Mouse (Mus musculus) CD4-positive, CD25-positive, alpha-beta regulatory T cell, adult 4 months (primary cell): ENCODE results near the gene Gm4491. TPM values are rescaled to one million over a fixed set of nuclear protein-coding genes. Genes with fewer than 3 reads are reported as not detected.
"Not testable (repeated sequence)": the region's sequence is repeated elsewhere in the genome, so short reads cannot be mapped to it uniquely, and the experiment has no call there.

ENCODE experiments used
- ATAC-seq: one replicate; pipeline ENCODE4 v1.8.0; 2017
- polyA plus RNA-seq, 2 experiments: library from polyadenylated mRNA; unstranded; fragments of 100-300 nt; shearing (Covaris generic); gene quantifications; one replicate each; pipeline ENCODE4 v1.2.1; 2017

Gm4491 gene
- polyA plus RNA-seq, 2 experiments from 2014 or later = 0.28 TPM; not detected in 1

DNA sequence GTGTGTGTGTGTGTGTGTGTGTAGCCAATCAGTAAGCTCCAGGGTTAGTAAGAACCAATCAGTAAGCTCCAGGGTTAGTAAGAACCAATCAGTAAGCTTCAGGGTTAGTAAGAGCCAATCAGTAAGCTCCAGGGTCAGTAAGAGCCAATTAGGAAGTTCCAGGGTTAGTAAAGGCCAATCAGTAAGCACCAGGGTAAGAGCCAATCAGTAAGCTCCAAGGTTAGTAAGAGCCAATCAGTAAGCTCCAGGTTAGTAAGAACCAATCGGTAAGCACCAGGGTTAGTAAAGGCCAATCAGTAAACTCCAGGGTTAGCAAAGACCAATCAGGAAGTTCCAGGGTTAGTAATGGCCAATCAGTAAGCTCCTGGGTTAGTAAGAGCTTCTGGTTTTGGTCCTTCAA, 32.8 kb downstream of the Gm4491 start:
- no peak for ATAC-seq

DNA sequence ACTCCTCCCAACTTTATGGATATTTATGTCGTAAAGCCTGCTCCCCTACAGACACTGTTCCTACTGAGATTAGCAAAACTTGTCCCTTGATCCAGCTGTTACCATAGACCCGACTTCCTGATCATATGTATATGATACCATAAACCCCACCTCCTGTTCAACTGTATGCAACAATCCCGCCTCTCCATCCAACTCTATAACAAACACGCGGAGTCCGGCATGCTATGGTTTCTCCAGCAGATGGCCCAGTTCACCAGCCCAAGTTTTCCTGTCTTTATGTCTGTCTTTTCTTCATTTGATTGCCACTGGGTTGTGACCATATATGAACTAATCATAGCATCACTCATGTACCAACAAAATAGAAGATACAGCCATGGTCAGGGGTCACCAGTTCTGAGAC, 40.1 kb downstream of the Gm4491 start:
- ATAC-seq = no peak

DNA sequence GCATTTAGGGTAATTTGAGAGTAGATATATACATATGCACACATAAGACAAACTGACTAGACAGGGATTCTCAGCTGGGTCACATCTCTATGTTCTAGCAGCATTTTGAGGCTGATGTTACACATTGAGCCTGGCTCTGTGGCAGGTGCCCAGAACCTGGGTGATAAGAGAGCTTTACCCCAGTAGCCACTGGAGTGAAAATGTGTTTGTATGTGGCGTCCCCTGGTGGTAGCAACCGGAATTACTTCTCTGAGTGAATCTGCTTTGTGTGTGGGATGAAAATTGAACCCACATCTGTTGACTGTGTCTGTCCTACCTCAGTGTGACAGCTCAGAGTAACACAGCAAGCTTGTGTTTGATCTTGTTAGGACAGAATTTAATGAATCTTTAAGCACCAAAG, 45.8 kb downstream of the Gm4491 start:
- ATAC-seq = not testable (repeated sequence)

DNA sequence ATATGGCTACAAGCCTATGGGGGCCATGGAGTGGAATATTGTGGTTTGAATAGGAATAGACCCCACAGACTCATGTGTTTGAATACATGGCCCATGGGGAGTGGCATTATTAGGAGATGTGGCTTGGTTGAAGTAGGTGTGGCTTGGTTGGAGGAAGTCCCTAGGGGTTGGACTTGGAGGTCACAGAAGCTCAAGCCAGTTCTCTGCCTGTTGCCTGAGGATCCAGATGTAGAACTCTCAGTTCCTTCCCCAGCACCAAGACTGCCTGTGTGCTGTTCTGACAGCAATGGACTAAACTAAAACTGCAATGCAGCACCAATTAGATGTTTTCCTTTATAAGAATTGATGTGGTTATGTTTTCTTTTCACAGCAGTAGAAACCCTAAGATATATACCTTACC, 49.6 kb downstream of the Gm4491 start:
- no peak for ATAC-seq

Other genes starting within 250 kb of the Gm4491 start
- 10 to 100 TPM; 63.5 to 69.4 TPM for gene Zmym2, start 229.2 kb downstream of the Gm4491 start, polyA plus RNA-seq
- not detected for gene Gja3, start 57.8 kb downstream of the Gm4491 start, polyA plus RNA-seq
- gene Gjb2, start 11.2 kb downstream of the Gm4491 start, polyA plus RNA-seq = 1 to 10 TPM; 5.2 to 6.0 TPM
- gene Gjb6, start 17.7 kb upstream of the Gm4491 start, polyA plus RNA-seq = under 1 TPM in 1 of 2 experiments, not detected in 1; 0.26 TPM